32 mouse cellular contexts compared by ENCODE assay signal in the genomic region with DNA sequence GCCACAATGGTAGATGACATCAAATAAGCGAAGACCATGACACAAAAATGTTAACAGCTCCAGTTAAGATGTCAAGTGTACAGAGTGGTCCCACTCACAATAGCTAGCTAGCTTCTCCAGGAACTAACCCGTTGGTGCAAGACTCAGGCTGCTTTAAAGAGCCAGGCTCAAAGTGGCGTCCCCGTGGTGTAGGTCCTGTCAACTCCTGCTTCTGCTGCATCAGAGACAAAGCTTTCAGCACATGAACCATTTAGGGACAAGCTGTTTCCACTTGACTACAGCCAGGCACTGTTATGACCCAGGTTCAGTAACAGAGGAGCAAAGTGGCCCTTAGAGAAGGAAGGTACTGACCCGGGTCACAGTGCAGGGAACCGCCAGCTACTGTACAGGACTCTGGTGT.
"Had no signal": no experiment of that assay in that cellular context is flagged by ENCODE, and none has a peak within 500 bp of the region (broad histone marks: within the 10 kb centered on the region; RNA-seq: fewer than 3 reads in every experiment).

No protein-coding gene starts in this region.

- H3K27ac ChIP-seq: heart, embryonic 13.5 days; heart, embryonic 15.5 days; hindbrain, embryonic 10.5 days; hindbrain, embryonic 12.5 days; hindbrain, embryonic 13.5 days; hindbrain, embryonic 14.5 days; hindbrain, embryonic 15.5 days; hindbrain, postnatal 0 days; intestine, embryonic 15.5 days; kidney, embryonic 15.5 days; kidney, postnatal 0 days; layer of hippocampus, adult 2 months; left cerebral cortex, adult 2 months had no signal

- H3K4me2 ChIP-seq: heart, embryonic 11.5 days; heart, embryonic 13.5 days; heart, embryonic 15.5 days; hindbrain, embryonic 12.5 days; hindbrain, embryonic 13.5 days; hindbrain, embryonic 14.5 days; hindbrain, embryonic 15.5 days; intestine, embryonic 15.5 days; kidney, embryonic 15.5 days had no signal

- H3K4me1 ChIP-seq: heart, embryonic 13.5 days; heart, embryonic 15.5 days; hindbrain, embryonic 10.5 days; hindbrain, embryonic 12.5 days; hindbrain, embryonic 13.5 days; hindbrain, embryonic 15.5 days; intestine, embryonic 15.5 days; kidney, embryonic 15.5 days had no signal

- H3K4me3 ChIP-seq: heart, embryonic 13.5 days; heart, embryonic 15.5 days; hindbrain, embryonic 10.5 days; hindbrain, embryonic 12.5 days; hindbrain, embryonic 13.5 days; hindbrain, embryonic 15.5 days; intestine, embryonic 15.5 days; kidney, embryonic 15.5 days; layer of hippocampus, adult 2 months; left cerebral cortex, adult 2 months had no signal

- H3K9me3 ChIP-seq: heart, embryonic 15.5 days; hindbrain, embryonic 13.5 days; intestine, embryonic 15.5 days had no signal

- H3K27me3 ChIP-seq: heart, embryonic 13.5 days; heart, embryonic 15.5 days; hindbrain, embryonic 12.5 days; hindbrain, embryonic 13.5 days; hindbrain, embryonic 15.5 days; intestine, embryonic 15.5 days; kidney, embryonic 15.5 days had no signal

- H3K36me3 ChIP-seq: heart, embryonic 13.5 days; heart, embryonic 15.5 days; hindbrain, embryonic 10.5 days; hindbrain, embryonic 12.5 days; hindbrain, embryonic 13.5 days; hindbrain, embryonic 15.5 days; intestine, embryonic 15.5 days; kidney, embryonic 15.5 days had no signal

- ATAC-seq: hindbrain, embryonic 16.5 days; hindbrain, postnatal 0 days; inflammation-experienced regulatory T-cells, adult 6 months; intestine, embryonic 15.5 days; intestine, embryonic 16.5 days; intestine, postnatal 0 days had no signal

- H3K9ac ChIP-seq: heart, embryonic 13.5 days; heart, embryonic 15.5 days; hindbrain, embryonic 12.5 days; hindbrain, embryonic 13.5 days; hindbrain, embryonic 14.5 days; hindbrain, embryonic 15.5 days; intestine, embryonic 15.5 days; kidney, embryonic 15.5 days had no signal

- DNase-seq: heart, postnatal 10 days; heart, postnatal 14 days; heart, postnatal 36 days; heart, postnatal 4 days; kidney, adult 11 months; kidney, adult 18-20 months; kidney, adult 2 months; kidney, adult 8-10 months; kidney, adult 9 months; kidney, postnatal 10 days; kidney, postnatal 14 days; kidney, postnatal 25 days; kidney, postnatal 36 days; layer of hippocampus, adult 9-11 months had no signal
